Mouse (Mus musculus) heart, postnatal 0 days (tissue): ENCODE results near the gene Itpr1. TPM values are rescaled to one million over a fixed set of nuclear protein-coding genes. Genes with fewer than 3 reads are reported as not detected.

Experiments
- ATAC-seq: fragments of 200-750 bp; cut with Nextera tagmentation; 2 replicates; pipeline ENCODE4 v1.8.0; 2017; ENCODE audit warnings: low read depth, moderate number of reproducible peaks, moderate library complexity; ENCODE audit not compliant: insufficient read depth
- DNase-seq: peaks from one replicate; pipeline ENCODE4 v3.0.0-alpha.2; 2016; ENCODE audit warnings: low spot score
- H3K27ac ChIP-seq: fragments of 300-500 bp; sonication (generic); 2 replicates; pipeline ENCODE4 v1.5.1; 2014; ENCODE audit warnings: low read depth, mild to moderate bottlenecking
- H3K27me3 ChIP-seq: fragments of 300-500 bp; sonication (generic); 2 replicates; pipeline ENCODE4 v1.6.1; 2014; ENCODE audit warnings: low read length, mixed read lengths; ENCODE audit not compliant: control insufficient read depth, insufficient read depth
- H3K36me3 ChIP-seq: fragments of 300-500 bp; sonication (generic); replicated peaks from 2 replicates; pipeline ENCODE4 v1.6.1; 2014; ENCODE audit warnings: low read length, mixed read lengths; ENCODE audit not compliant: control insufficient read depth, insufficient read depth
- H3K4me1 ChIP-seq: fragments of 300-500 bp; sonication (generic); 2 replicates; pipeline ENCODE4 v1.6.1; 2014; ENCODE audit warnings: antibody characterized with exemption; ENCODE audit not compliant: control insufficient read depth, insufficient read depth
- H3K4me2 ChIP-seq: fragments of 300-500 bp; sonication (generic); 2 replicates; pipeline ENCODE4 v1.6.1; 2014; ENCODE audit warnings: low read depth, mild to moderate bottlenecking, low read length, moderate library complexity
- H3K4me3 ChIP-seq: fragments of 300-500 bp; sonication (generic); 2 replicates; pipeline ENCODE4 v1.5.1; 2014; ENCODE audit warnings: low read depth, low read length
- H3K9ac ChIP-seq: fragments of 300-500 bp; sonication (generic); replicated peaks from 2 replicates; pipeline ENCODE4 v1.6.1; 2014; ENCODE audit warnings: low read depth, low read length, mixed read lengths
- H3K9me3 ChIP-seq: fragments of 300-500 bp; sonication (generic); replicated peaks from 2 replicates; pipeline ENCODE4 v1.6.1; 2016; ENCODE audit warnings: low read length; ENCODE audit not compliant: control insufficient read depth
- CTCF ChIP-seq: IDR thresholded peaks from 2 replicates; pipeline ENCODE4 v1.5.1; 2016; ENCODE audit warnings: antibody characterized with exemption, control low read depth, low read depth
- EP300 ChIP-seq: IDR thresholded peaks from 2 replicates; pipeline ENCODE4 v1.6.1; 2016; ENCODE audit warnings: antibody characterized with exemption, low read depth
- WGBS: fragments of 180-500 bp; shearing (Covaris S2); extraction: QIAGEN DNeasy Blood & Tissue Kit; methylation state at CpG from one replicate; pipeline ENCODE4 v1.1.7; 2014; 5-methylcytosine and 5-hydroxymethylcytosine counted together
- polyA plus RNA-seq: library from polyadenylated mRNA; unstranded; fragments of >200 nt; fragmentation: Nextera tagmentation; extraction: Ambion mirVana; gene quantifications from 2 replicates; pipeline ENCODE4 v1.2.1, GENCODE M21; 2015
- total RNA-seq: library from RNA; depleted of rRNA; stranded (reverse); fragments of >200 nt; gene quantifications from 2 replicates; pipeline ENCODE4 v1.2.3, GENCODE M21; 2014; ENCODE audit warnings: low replicate concordance

Gene Itpr1
- total and polyA plus RNA-seq, 2 experiments from 2014 or later, result 7.1 to 22.2 TPM

- H3K9me3 ChIP-seq, result 0 out of 2 replicates have a peak, but pooled peaks cover 5% of the 10 kb centered on the region
- H3K9ac ChIP-seq, result no peak overlapping the region
- no peak overlapping the region for H3K4me3 ChIP-seq
- H3K27me3 ChIP-seq, result no peaks in the 10 kb centered on the region
- H3K27ac ChIP-seq, result no peak overlapping the region
- peaks cover 5% of the 10 kb centered on the region; the same call in 1 of the 2 replicates for H3K4me1 ChIP-seq
- DNase-seq, result no peak
- peaks cover 33% of the 10 kb centered on the region for H3K36me3 ChIP-seq
- no peak for ATAC-seq
- no peak overlapping the region for H3K4me2 ChIP-seq
- TF ChIP-seq CTCF, result no peak
- TF ChIP-seq EP300, result no peak
- 94% methylated on average over 2 of the region's 2 CpGs for WGBS
Observed at GRCm38 (mm10) chr6:108441290-108441689, 228.4 kb downstream of the Itpr1 start.

GRCm38 (mm10) chr6:108442291-108442690 is 229.4 kb downstream of the Itpr1 start:
- no peak for DNase-seq
- TF ChIP-seq CTCF (no peak), EP300 (no peak)
- WGBS, result 77% methylated on average over 3 of the region's 3 CpGs
- Histone ChIP-seq H3K27ac (no peak overlapping the region), H3K9ac (no peak overlapping the region), H3K4me2 (no peak overlapping the region), H3K36me3 (peaks cover 33% of the 10 kb centered on the region), H3K27me3 (no peaks in the 10 kb centered on the region), H3K4me1 (peaks cover 9% of the 10 kb centered on the region), H3K9me3 (0 out of 2 replicates have a peak, but pooled peaks cover 5% of the 10 kb centered on the region), H3K4me3 (no peak overlapping the region)
- ATAC-seq, result no peak

- no peak for TF ChIP-seq EP300
- no peak for TF ChIP-seq CTCF
- Histone ChIP-seq H3K36me3 (peaks cover 27% of the 10 kb centered on the region), H3K27ac (peak overlapping the region; percentile 34; the same call in 1 of the 2 replicates), H3K27me3 (no peaks in the 10 kb centered on the region), H3K4me2 (no peak overlapping the region), H3K9ac (no peak overlapping the region), H3K4me3 (no peak overlapping the region), H3K4me1 (peaks cover 24% of the 10 kb centered on the region), H3K9me3 (0 out of 2 replicates have a peak, but pooled peaks cover 5% of the 10 kb centered on the region)
- 59% methylated on average over 7 of the region's 7 CpGs for WGBS
- ATAC-seq, result no peak
- DNase-seq, result no peak
Observed at GRCm38 (mm10) chr6:108444435-108444834, 231.5 kb downstream of the Itpr1 start.

- H3K4me3 ChIP-seq, result no peak overlapping the region
- H3K27me3 ChIP-seq, result no peaks in the 10 kb centered on the region
- H3K27ac ChIP-seq, result peak overlapping the region; percentile 34; the same call in 1 of the 2 replicates
- DNase-seq (no peak), ATAC-seq (no peak)
- no peak overlapping the region for H3K4me2 ChIP-seq
- peaks cover 21% of the 10 kb centered on the region for H3K36me3 ChIP-seq
- H3K9ac ChIP-seq, result no peak overlapping the region
- 72% methylated on average over 7 of the region's 7 CpGs for WGBS
- 0 out of 2 replicates have a peak, but pooled peaks cover 5% of the 10 kb centered on the region for H3K9me3 ChIP-seq
- H3K4me1 ChIP-seq, result peaks cover 24% of the 10 kb centered on the region
- TF ChIP-seq CTCF, result no peak
- no peak for TF ChIP-seq EP300
Observed at GRCm38 (mm10) chr6:108445006-108445405, 232.1 kb downstream of the Itpr1 start.

GRCm38 (mm10) chr6:108446766-108447165 is 233.9 kb downstream of the Itpr1 start:
- ATAC-seq, result no peak

More at GRCm38 (mm10) chr6:108446766-108447165, 233.9 kb downstream of the Itpr1 start:
- Histone ChIP-seq H3K9me3 (0 out of 2 replicates have a peak, but pooled peaks cover under 1% of the 10 kb centered on the region), H3K9ac (no peak overlapping the region), H3K27me3 (no peaks in the 10 kb centered on the region), H3K36me3 (peaks cover 9% of the 10 kb centered on the region; the same call in 1 of the 2 replicates), H3K4me3 (no peak overlapping the region), H3K27ac (peak overlapping the region; percentile 74), H3K4me1 (peaks cover 34% of the 10 kb centered on the region), H3K4me2 (no peak overlapping the region)
- WGBS, result 57% methylated on average over 1 of the region's 1 CpGs
- TF ChIP-seq EP300 (no peak), CTCF (no peak)
- DNase-seq, result no peak
